Comparison of ENCODE assay signal across 11 mouse cellular contexts in the genomic region with DNA sequence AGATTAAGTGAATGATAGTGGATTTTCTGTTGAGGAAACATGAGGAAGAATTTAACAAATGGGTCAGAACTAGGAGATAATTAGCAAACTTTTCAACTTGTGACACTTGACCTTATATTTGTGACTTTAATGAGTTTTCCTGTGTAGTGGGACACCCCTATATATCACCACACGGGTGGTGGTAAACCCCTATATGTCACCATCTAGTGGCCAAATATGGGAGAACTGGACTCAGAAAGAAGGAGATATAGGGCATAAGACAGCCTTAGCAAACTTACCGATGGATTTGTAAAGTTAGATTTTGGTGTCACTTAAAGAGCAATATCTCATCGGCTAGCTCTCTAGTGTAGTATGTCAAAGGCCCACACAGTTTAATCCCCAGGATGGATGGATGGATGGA.
DNase-seq lines count a peak whose midpoint lies in the region; ATAC-seq and TF ChIP-seq lines count a peak whose summit lies in the region.
"Had no signal": no experiment of that assay in that cellular context is flagged by ENCODE, and none has a peak within 500 bp of the region (broad histone marks: within the 10 kb centered on the region; RNA-seq: fewer than 3 reads in every experiment).

No protein-coding gene starts in this region.

- CTCF ChIA-PET in Patski (lab: Charles Lee): no interaction called here

- TF ChIP-seq CTCF in heart, postnatal 0 days (IDR thresholded peaks at IDR 0.05; ENCODE audit: low read depth): peak; percentile 38
- peak; percentile 49 for TF ChIP-seq CTCF in Patski (IDR thresholded peaks at IDR 0.05)

- no peak for ATAC-seq in heart, postnatal 0 days (ENCODE audit: insufficient read depth, low read depth)
- ATAC-seq in heart, embryonic 11.5 days (replicated peaks; ENCODE audit: insufficient number of reproducible peaks, low FRiP score, low TSS enrichment): no peak
- ATAC-seq in Patski: no peak

- H3K4me3 ChIP-seq in heart, postnatal 0 days (ENCODE audit: low read depth, low read length): no peak overlapping the region
- no peak overlapping the region for H3K4me3 ChIP-seq in heart, embryonic 11.5 days (ENCODE audit: low read depth, low read length)
- H3K4me3 ChIP-seq: megakaryocyte, embryonic 14.5 days; neural tube, embryonic 15.5 days had no signal

- H3K9ac ChIP-seq in heart, postnatal 0 days (replicated peaks; ENCODE audit: low read depth, low read length): no peak overlapping the region
- H3K9ac ChIP-seq in heart, embryonic 11.5 days (ENCODE audit: low read depth, low read length): no peak overlapping the region
- H3K9ac ChIP-seq: neural tube, embryonic 15.5 days had no signal

- H3K9me3 ChIP-seq in heart, postnatal 0 days (replicated peaks; ENCODE audit: control insufficient read depth, low read length): no peaks in the 10 kb centered on the region
- H3K9me3 ChIP-seq in heart, embryonic 11.5 days (replicated peaks; ENCODE audit: control insufficient read depth, low read length): no peaks in the 10 kb centered on the region
- H3K9me3 ChIP-seq: megakaryocyte, embryonic 14.5 days; neural tube, embryonic 15.5 days had no signal

- WGBS in heart, postnatal 0 days: 45% methylated on average over 3 of the region's 3 CpGs
- WGBS in heart, embryonic 11.5 days (ENCODE audit: insufficient replicate concordance): 53% methylated on average over 3 of the region's 3 CpGs

- no peaks in the 10 kb centered on the region for H3K4me1 ChIP-seq in heart, postnatal 0 days (ENCODE audit: control insufficient read depth, insufficient read depth)
- H3K4me1 ChIP-seq in heart, embryonic 11.5 days (ENCODE audit: control insufficient read depth, insufficient read depth, low read length): no peaks in the 10 kb centered on the region
- H3K4me1 ChIP-seq: megakaryocyte, embryonic 14.5 days had no signal

- H3K36me3 ChIP-seq in heart, postnatal 0 days (replicated peaks; ENCODE audit: control insufficient read depth, insufficient read depth, low read length): no peaks in the 10 kb centered on the region
- no peaks in the 10 kb centered on the region for H3K36me3 ChIP-seq in heart, embryonic 11.5 days (ENCODE audit: control insufficient read depth, insufficient read depth, low read length)
- H3K36me3 ChIP-seq: neural tube, embryonic 15.5 days had no signal

- H3K27ac ChIP-seq in heart, postnatal 0 days (ENCODE audit: low read depth): no peak overlapping the region
- H3K27ac ChIP-seq in heart, embryonic 11.5 days (ENCODE audit: low read depth, low read length): no peak overlapping the region
- H3K27ac ChIP-seq: neural tube, embryonic 15.5 days had no signal

- POLR2A ChIA-PET in Patski (lab: Charles Lee): no interaction called here

- no peak for DNase-seq in heart, postnatal 0 days (ENCODE audit: low spot score)
- DNase-seq in lung, postnatal 10 days: peak; percentile 11
- DNase-seq in lung, postnatal 25 days (ENCODE audit: low spot score): no peak
- DNase-seq in Patski (ENCODE audit: low read depth, low spot score): no peak
- DNase-seq in naive thymus-derived CD4-positive, alpha-beta T cell, adult 2 months (ENCODE audit: low read depth): peak; percentile 34
- DNase-seq in urinary bladder, adult 2 months (ENCODE audit: low spot score): no peak
- DNase-seq in frontal cortex, postnatal 10 days (ENCODE audit: low spot score in 2 of 2): no peak
- DNase-seq: kidney, adult 8-10 months had no signal

- in situ Hi-C loops in Patski (cut with MboI; ENCODE audit: low pct_unique_long_range_greater_than_20kb): loop anchor here (5.0 to 10.0 kb wide), 2 partner anchors 258 to 326 kb away; a partner anchor contains a TSS

- no peak for TF ChIP-seq EP300 in heart, postnatal 0 days (IDR thresholded peaks at IDR 0.05; ENCODE audit: low read depth)

- no peaks in the 10 kb centered on the region for H3K27me3 ChIP-seq in heart, postnatal 0 days (ENCODE audit: control insufficient read depth, insufficient read depth, low read length)
- no peaks in the 10 kb centered on the region for H3K27me3 ChIP-seq in heart, embryonic 11.5 days (ENCODE audit: control insufficient read depth, insufficient read depth, low read length)
- H3K27me3 ChIP-seq in Patski: peaks cover 35% of the 10 kb centered on the region
- H3K27me3 ChIP-seq: megakaryocyte, embryonic 14.5 days; neural tube, embryonic 15.5 days had no signal

- no peak overlapping the region for H3K4me2 ChIP-seq in heart, postnatal 0 days (ENCODE audit: low read depth, low read length)
- no peak overlapping the region for H3K4me2 ChIP-seq in heart, embryonic 11.5 days
- H3K4me2 ChIP-seq: neural tube, embryonic 15.5 days had no signal

Comparison
In these comparisons a context has a peak if more than half of its experiments do, and no peak if none do; other contexts are left out.
1. DNase-seq: peak in lung, postnatal 10 days (single experiment) and naive thymus-derived CD4-positive, alpha-beta T cell, adult 2 months (single experiment); none in heart, postnatal 0 days (single experiment), lung, postnatal 25 days (single experiment), Patski (single experiment), urinary bladder, adult 2 months (single experiment) and frontal cortex, postnatal 10 days (0 of 2).